Mouse (Mus musculus): ENCODE data around the gene Abcc1.

DNA sequence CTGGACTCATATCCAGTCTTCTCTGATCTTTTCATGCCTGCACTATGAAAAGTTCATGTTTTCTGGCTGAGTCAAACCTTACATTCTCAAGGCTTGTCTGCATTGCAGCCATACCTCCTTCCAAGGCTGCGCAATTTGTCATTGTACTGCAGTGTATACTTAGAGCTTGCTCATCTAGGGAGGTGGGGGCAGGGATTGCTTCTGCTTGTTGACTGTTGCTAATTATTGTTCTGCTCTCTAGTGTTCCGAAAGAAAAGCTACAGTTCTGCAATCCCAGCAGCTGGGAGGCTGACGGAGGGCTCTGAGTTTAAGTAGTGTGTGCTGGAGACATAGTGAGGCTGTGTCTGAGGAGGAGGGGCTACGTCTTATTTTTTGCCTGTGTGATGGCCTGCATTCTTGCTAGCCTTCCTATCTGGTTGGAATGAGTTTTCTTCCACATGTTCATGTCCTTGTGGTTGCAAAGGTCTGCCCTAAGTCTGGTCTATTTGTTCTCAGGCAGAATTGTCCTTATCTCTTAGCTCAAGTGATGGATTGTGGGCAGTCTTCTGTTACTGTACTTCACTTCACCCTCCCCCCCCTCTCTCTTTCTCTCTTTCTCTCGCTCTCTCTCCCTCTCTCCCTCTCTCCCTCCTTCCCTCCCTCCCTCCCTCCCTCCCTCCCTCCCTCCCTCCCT is 90.2 kb downstream of the Abcc1 start:
- no peak for TF ChIP-seq POLR2A (IDR thresholded peaks at IDR 0.05; ENCODE audit: low read depth, low read length)
- no peak for TF ChIP-seq CTCF (conservative IDR thresholded peaks at IDR 0.05; ENCODE audit: insufficient read depth, insufficient read length, low read depth, low read length)

Measured in kidney, adult 2 months (tissue).